Mouse (Mus musculus) midbrain, embryonic 11.5 days (tissue): ENCODE data around the gene Apeh. TPM values are rescaled to one million over a fixed set of nuclear protein-coding genes. Genes with fewer than 3 reads are reported as not detected.

Experiments used
- ATAC-seq: fragments of 200-750 bp; cut with Nextera tagmentation; 2 replicates; pipeline ENCODE4 v1.8.0; 2017; ENCODE audit warnings: moderate TSS enrichment, moderate library complexity; ENCODE audit not compliant: low FRiP score
- DNase-seq: peaks from one replicate; pipeline ENCODE4 v3.0.0; 2015; ENCODE audit warnings: low spot score; ENCODE audit errors: missing footprints
- H3K27ac ChIP-seq: fragments of 300-500 bp; sonication (generic); 2 replicates; pipeline ENCODE4 v1.5.1; 2014; ENCODE audit warnings: low read depth, low read length
- H3K27me3 ChIP-seq: fragments of 300-500 bp; sonication (generic); 2 replicates; pipeline ENCODE4 v1.6.1; 2014; ENCODE audit warnings: mild to moderate bottlenecking, low read length, moderate library complexity, mixed read lengths; ENCODE audit not compliant: control insufficient read depth, insufficient read depth
- H3K36me3 ChIP-seq: fragments of 300-500 bp; sonication (generic); 2 replicates; pipeline ENCODE4 v1.6.1; 2014; ENCODE audit warnings: mild to moderate bottlenecking, low read length, moderate library complexity, mixed read lengths; ENCODE audit not compliant: control insufficient read depth, insufficient read depth
- H3K4me1 ChIP-seq: fragments of 300-500 bp; sonication (generic); 2 replicates; pipeline ENCODE4 v1.6.1; 2014; ENCODE audit warnings: low read length; ENCODE audit not compliant: control insufficient read depth, insufficient read depth
- H3K4me2 ChIP-seq: fragments of 300-500 bp; sonication (generic); 2 replicates; pipeline ENCODE4 v1.6.1; 2014; ENCODE audit warnings: mild to moderate bottlenecking, moderate library complexity
- H3K4me3 ChIP-seq: fragments of 300-500 bp; sonication (generic); 2 replicates; pipeline ENCODE4 v1.5.1; 2014; ENCODE audit warnings: low read depth, low read length
- H3K9ac ChIP-seq: fragments of 300-500 bp; sonication (generic); 2 replicates; pipeline ENCODE4 v1.6.1; 2014; ENCODE audit warnings: low read length
- H3K9me3 ChIP-seq: fragments of 300-500 bp; sonication (generic); 2 replicates; pipeline ENCODE4 v1.6.1; 2016; ENCODE audit warnings: low read length; ENCODE audit not compliant: control insufficient read depth
- WGBS: fragments of 180-500 bp; shearing (Covaris S2); extraction: QIAGEN DNeasy Blood & Tissue Kit; methylation state at CpG from one replicate; pipeline ENCODE4 v1.1.7; 2014; 5-methylcytosine and 5-hydroxymethylcytosine counted together
- polyA plus RNA-seq: library from polyadenylated mRNA; unstranded; fragments of >200 nt; fragmentation: Nextera tagmentation; extraction: Ambion mirVana; gene quantifications from 2 replicates; pipeline ENCODE4 v1.2.1, GENCODE M21; 2014

Apeh gene
- polyA plus RNA-seq, 1 experiment from 2014 or later = 67.3 TPM

DNA sequence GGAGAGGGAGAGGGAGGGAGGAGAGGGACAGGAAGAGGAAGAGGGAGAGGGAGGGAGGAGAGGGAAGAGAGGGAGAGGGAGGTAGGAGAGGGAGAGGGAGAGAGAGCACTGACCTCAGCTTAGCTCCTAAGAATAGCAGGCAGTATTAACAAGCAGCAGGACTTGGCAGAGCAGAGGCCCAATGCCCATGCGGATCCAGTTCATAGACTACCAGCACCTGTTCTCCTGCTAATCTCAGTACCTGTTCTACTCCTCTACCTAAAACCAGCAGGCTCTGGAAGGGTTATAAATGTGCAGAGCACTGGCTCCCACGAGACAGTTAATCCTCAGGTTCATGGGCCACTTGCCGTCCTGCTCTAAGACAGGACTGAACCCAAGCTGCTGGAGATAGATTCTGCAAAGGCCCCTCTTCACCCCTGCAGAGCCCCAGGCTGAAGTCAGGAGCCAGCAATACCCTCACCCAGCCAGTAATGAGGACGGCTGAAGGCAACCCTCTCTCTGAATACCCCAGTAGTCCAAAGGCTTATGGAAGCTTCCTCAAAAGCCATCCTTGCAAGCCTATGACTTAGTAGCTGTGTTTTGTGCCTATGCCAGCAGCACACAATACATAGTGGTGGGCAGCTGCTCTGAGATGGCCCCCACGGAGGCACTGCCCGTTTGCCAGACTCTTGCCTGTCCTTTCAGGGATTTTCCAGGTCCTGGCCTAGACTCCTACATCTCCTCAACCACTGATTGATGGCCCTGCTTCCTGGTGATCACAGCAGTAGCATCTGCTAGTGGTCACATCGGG lies 21.1 kb downstream of the Apeh start:
- H3K9ac ChIP-seq = no peak overlapping the region
- DNase-seq (no peak), ATAC-seq (no peak)
- no peak overlapping the region for H3K4me3 ChIP-seq
- 61% methylated on average over 7 of the region's 7 CpGs for WGBS
- no peak overlapping the region for H3K4me2 ChIP-seq
- H3K4me1 ChIP-seq = peaks cover 3% of the 10 kb centered on the region; the same call in 1 of the 2 replicates
- no peaks in the 10 kb centered on the region; the same call in 1 of the 2 replicates for H3K36me3 ChIP-seq
- no peak overlapping the region for H3K27ac ChIP-seq
- no peaks in the 10 kb centered on the region for H3K9me3 ChIP-seq
- no peaks in the 10 kb centered on the region for H3K27me3 ChIP-seq

DNA sequence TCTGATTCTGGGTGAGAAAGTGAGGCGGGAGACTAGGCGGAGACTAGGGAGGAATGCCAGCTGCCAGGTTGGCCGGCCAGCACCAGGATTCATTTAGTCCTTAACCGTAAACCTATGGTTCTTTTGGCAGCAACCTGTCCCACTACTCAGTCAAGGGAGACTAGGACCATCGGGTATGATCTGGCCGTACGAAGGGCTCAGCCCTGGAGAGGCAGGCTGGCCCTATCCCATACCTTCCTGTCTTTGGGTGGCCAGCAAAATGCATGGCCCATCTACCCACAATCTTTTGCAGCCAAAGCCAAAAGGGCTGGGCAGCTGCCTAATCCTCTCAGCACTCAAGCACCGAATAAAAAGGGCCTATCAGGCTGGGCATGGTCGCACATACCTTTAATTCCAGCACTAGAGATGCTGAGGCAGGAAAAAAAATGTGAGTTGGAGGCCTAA lies 21.9 kb downstream of the Apeh start:
- H3K4me2 ChIP-seq = no peak overlapping the region
- H3K9me3 ChIP-seq = no peaks in the 10 kb centered on the region
- H3K27ac ChIP-seq = no peak overlapping the region
- H3K4me1 ChIP-seq = no peaks in the 10 kb centered on the region
- H3K9ac ChIP-seq = no peak overlapping the region
- 54% methylated on average over 9 of the region's 9 CpGs for WGBS
- no peaks in the 10 kb centered on the region; the same call in 1 of the 2 replicates for H3K36me3 ChIP-seq
- no peaks in the 10 kb centered on the region for H3K27me3 ChIP-seq
- DNase-seq (no peak), ATAC-seq (no peak)
- H3K4me3 ChIP-seq = no peak overlapping the region

DNA sequence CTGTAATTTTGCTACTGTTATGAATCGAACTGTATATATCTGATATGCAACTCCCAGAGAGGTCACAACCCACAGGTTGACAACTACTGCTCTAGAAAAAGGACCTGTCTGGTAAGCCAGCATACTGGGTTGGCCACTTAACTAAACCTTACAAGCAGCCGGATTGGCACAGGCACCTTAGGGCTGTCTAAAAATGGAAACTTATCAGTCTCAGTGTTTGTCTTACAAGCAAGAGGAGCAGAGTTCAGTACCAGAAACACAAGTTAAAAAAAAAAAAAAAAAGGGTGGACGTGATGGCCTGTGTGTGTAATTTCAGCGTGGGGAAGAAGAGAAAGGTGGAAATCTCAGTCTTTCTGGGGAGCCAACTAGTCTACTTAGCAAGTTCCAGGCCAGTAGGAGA lies 22.6 kb downstream of the Apeh start:
- DNase-seq (no peak), ATAC-seq (no peak)
- H3K9me3 ChIP-seq = no peaks in the 10 kb centered on the region
- H3K4me1 ChIP-seq = no peaks in the 10 kb centered on the region
- no peak overlapping the region for H3K27ac ChIP-seq
- H3K27me3 ChIP-seq = no peaks in the 10 kb centered on the region
- no peaks in the 10 kb centered on the region; the same call in 1 of the 2 replicates for H3K36me3 ChIP-seq
- no peak overlapping the region for H3K4me3 ChIP-seq
- no peak overlapping the region for H3K4me2 ChIP-seq
- WGBS = 92% methylated on average over 4 of the region's 4 CpGs
- no peak overlapping the region for H3K9ac ChIP-seq

DNA sequence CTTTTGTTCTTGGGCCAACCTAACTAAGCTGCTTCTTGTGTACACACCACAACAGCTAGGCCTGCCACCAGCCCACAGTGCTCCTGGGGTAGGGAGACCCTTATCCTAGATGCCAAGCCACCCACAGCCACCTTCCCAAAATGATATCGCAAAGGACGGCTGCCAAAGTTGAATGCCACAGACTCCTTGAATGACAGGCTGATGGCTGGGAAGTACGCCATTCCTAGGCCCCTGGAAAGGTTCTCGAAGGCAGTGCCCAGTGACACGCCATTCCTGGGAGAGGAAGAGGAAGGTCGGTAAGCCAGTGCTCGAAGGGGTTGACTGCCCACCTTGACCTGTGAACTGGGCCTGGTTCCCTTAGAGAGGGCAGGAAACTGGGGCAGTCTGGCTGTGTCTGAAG lies 24.9 kb downstream of the Apeh start:
- no peak for ATAC-seq
- Histone ChIP-seq H3K27ac (no peak overlapping the region), H3K4me3 (no peak overlapping the region), H3K4me2 (no peak overlapping the region), H3K9me3 (no peaks in the 10 kb centered on the region), H3K36me3 (no peaks in the 10 kb centered on the region; the same call in 1 of the 2 replicates), H3K4me1 (no peaks in the 10 kb centered on the region), H3K9ac (no peak overlapping the region), H3K27me3 (no peaks in the 10 kb centered on the region)
- WGBS = 87% methylated on average over 7 of the region's 7 CpGs
- DNase-seq = no peak

DNA sequence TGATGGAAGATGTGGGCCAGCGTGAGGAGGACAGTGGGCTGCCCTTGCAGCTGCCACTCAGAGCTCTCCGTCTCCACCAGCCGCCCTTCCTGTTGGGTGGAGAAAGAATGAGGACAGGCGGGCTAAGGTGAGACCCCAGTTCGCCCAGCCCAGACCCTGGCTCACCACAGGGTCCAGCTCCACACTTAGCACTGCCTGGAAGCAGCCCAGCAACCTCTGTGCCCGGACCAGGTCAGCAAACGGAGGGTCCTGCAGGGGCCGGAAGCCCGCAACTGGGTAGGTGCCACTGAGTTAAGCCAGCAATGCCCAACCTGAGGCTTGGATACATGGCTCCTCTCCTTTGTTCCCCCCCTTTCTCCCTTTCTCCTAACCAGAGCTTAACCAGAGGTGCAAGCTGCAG lies 25.4 kb downstream of the Apeh start:
- ATAC-seq (no peak), DNase-seq (no peak)
- Histone ChIP-seq H3K9me3 (no peaks in the 10 kb centered on the region), H3K9ac (no peak overlapping the region), H3K27me3 (no peaks in the 10 kb centered on the region), H3K27ac (no peak overlapping the region), H3K4me1 (no peaks in the 10 kb centered on the region), H3K4me2 (no peak overlapping the region), H3K36me3 (no peaks in the 10 kb centered on the region; the same call in 1 of the 2 replicates), H3K4me3 (no peak overlapping the region)
- WGBS = 88% methylated on average over 9 of the region's 9 CpGs

DNA sequence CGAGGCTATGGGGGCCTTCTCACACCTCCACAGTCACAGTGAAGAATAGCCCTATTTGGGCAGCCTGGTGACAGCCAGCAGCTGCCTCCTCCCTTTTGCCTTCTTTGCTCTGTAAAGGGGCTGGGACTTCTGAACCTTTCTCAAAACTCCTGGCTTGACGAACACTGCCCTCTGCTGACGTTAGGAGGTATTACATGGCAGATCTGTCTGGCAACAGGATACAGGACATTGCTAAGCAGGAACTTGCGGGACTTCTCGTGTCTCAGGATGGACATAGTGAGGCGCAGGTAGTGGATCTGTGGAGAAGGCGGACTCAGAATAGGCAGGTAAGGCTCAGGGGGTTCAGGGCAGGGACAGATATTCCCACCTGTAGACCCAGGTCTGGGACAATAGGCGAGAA lies 26.5 kb downstream of the Apeh start:
- Histone ChIP-seq H3K27ac (no peak overlapping the region), H3K9me3 (no peaks in the 10 kb centered on the region), H3K36me3 (no peaks in the 10 kb centered on the region; the same call in 1 of the 2 replicates), H3K27me3 (no peaks in the 10 kb centered on the region), H3K4me1 (no peaks in the 10 kb centered on the region), H3K4me3 (no peak overlapping the region), H3K4me2 (no peak overlapping the region), H3K9ac (no peak overlapping the region)
- ATAC-seq (peak; percentile 49; the same call in 1 of the 2 replicates), DNase-seq (peak; percentile 99)
- WGBS = 28% methylated on average over 8 of the region's 8 CpGs

DNA sequence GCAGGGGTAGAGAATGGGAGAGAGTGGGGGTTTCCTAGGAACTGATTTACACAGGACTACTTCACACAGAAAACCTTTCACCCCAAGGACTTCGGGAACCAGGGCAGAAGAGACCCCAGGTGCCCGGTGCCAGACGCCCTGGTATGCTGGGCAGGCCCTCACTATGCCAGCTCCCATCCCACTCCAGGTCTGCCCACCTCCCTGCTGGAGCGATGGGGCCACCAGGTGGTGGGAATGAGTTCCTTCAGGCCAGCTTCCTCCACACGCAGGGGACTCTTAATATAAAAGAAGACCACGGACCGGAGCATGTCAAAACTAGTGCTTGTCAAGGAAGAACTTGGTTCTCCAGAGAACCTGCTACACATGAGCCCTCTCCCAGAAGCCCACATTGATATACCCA lies 27.2 kb downstream of the Apeh start:
- H3K27me3 ChIP-seq = no peaks in the 10 kb centered on the region
- no peaks in the 10 kb centered on the region for H3K9me3 ChIP-seq
- ATAC-seq (no peak), DNase-seq (peak; percentile 6)
- no peak overlapping the region for H3K4me2 ChIP-seq
- H3K4me1 ChIP-seq = no peaks in the 10 kb centered on the region
- no peak overlapping the region for H3K4me3 ChIP-seq
- no peaks in the 10 kb centered on the region; the same call in 1 of the 2 replicates for H3K36me3 ChIP-seq
- no peak overlapping the region for H3K9ac ChIP-seq
- 79% methylated on average over 7 of the region's 7 CpGs for WGBS
- H3K27ac ChIP-seq = no peak overlapping the region

DNA sequence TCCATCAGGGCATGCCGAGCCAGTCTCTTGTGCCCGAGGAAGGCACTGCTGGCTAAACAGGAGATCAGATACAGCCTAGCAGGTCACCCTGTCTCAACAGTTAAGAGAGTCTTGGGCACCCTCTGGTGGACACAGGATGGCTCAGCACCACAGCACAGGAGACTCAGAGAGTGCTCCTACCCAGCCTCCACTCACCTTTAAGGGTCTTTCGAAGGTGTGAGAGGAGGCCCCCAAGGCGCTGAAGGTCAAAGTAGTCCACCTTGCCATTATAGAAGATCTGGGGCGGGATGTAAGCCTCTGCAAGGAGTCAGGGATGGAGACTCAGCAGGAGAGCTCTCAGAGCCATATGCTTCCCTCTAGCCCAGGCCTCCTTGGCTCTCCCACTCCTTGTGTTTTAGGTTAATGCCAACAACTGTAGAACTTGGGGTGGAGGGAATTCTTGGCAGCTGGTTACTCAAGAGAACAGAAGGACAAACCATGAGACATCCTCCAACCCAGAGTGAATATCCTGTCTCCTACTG lies 28.9 kb downstream of the Apeh start:
- DNase-seq (peak; percentile 92), ATAC-seq (no peak)
- Histone ChIP-seq H3K27me3 (no peaks in the 10 kb centered on the region), H3K4me3 (no peak overlapping the region), H3K27ac (no peak overlapping the region), H3K36me3 (no peaks in the 10 kb centered on the region; the same call in 1 of the 2 replicates), H3K4me2 (no peak overlapping the region), H3K9ac (no peak overlapping the region), H3K9me3 (no peaks in the 10 kb centered on the region), H3K4me1 (no peaks in the 10 kb centered on the region)
- 43% methylated on average over 5 of the region's 5 CpGs for WGBS

DNA sequence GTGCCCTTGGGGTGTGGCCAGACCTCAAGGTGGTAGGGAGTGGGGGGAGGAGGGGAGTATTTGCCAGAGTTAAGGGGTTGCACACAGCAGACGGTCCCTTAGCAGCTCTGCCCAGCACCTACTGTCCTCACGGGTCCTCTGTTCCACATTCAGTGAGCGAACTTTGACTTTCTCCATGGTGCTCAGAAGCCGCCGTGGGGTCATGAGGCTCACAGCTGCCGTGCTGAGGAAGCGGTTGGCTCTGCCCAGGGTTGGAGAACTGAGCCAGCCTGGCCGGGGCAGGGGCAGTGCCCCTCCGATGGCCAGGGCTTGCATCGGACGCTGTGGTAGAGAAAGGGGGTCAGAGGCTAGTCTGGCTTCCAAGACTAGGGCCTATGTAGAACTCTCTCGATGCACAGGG lies 31.0 kb downstream of the Apeh start:
- H3K4me2 ChIP-seq = no peak overlapping the region
- H3K9ac ChIP-seq = no peak overlapping the region
- peaks cover 4% of the 10 kb centered on the region; the same call in 1 of the 2 replicates for H3K36me3 ChIP-seq
- H3K9me3 ChIP-seq = no peaks in the 10 kb centered on the region
- H3K27ac ChIP-seq = no peak overlapping the region
- H3K4me1 ChIP-seq = no peaks in the 10 kb centered on the region
- DNase-seq (peak; percentile 54), ATAC-seq (no peak)
- H3K4me3 ChIP-seq = no peak overlapping the region
- H3K27me3 ChIP-seq = no peaks in the 10 kb centered on the region
- WGBS = 91% methylated on average over 12 of the region's 12 CpGs
